Mouse (Mus musculus) limb, embryonic 14.5 days (tissue): ENCODE measurements at regions not wholly inside any gene's neighbourhood (a gene's known extent, or its start where the extent isn't known, plus 50 kb on each side); places are given as distances from the start of the nearest gene placed in this dataset.

Experiments used
- ATAC-seq: fragments of 200-750 bp; cut with Nextera tagmentation; 2 replicates; pipeline ENCODE4 v1.8.0; 2017; ENCODE audit warnings: low read depth, moderate number of reproducible peaks, moderate TSS enrichment; ENCODE audit not compliant: low FRiP score
- DNase-seq: peaks from one replicate; pipeline ENCODE4 v3.0.0-alpha.2; 2015; ENCODE audit warnings: low spot score
- H3K27ac ChIP-seq: fragments of 300-500 bp; sonication (generic); replicated peaks from 2 replicates; pipeline ENCODE4 v1.5.1; 2014; ENCODE audit warnings: low read depth, mild to moderate bottlenecking, low read length, moderate library complexity, mixed read lengths
- H3K27me3 ChIP-seq: fragments of 300-500 bp; sonication (generic); 2 replicates; pipeline ENCODE4 v1.6.1; 2014; ENCODE audit warnings: low read length, mixed read lengths; ENCODE audit not compliant: control insufficient read depth, insufficient read depth
- H3K36me3 ChIP-seq: fragments of 300-500 bp; sonication (generic); 2 replicates; pipeline ENCODE4 v1.6.1; 2014; ENCODE audit warnings: mild to moderate bottlenecking, low read length, moderate library complexity, mixed read lengths; ENCODE audit not compliant: control insufficient read depth, insufficient read depth
- H3K4me1 ChIP-seq: fragments of 300-500 bp; sonication (generic); 2 replicates; pipeline ENCODE4 v1.6.1; 2014; ENCODE audit warnings: antibody characterized with exemption, low read length, mixed read lengths; ENCODE audit not compliant: control insufficient read depth, insufficient read depth
- H3K4me2 ChIP-seq: fragments of 300-500 bp; sonication (generic); replicated peaks from 2 replicates; pipeline ENCODE4 v1.6.1; 2014; ENCODE audit warnings: low read depth, mild to moderate bottlenecking, low read length, moderate library complexity; ENCODE audit not compliant: severe bottlenecking
- H3K4me3 ChIP-seq: fragments of 300-500 bp; sonication (generic); replicated peaks from 2 replicates; pipeline ENCODE4 v1.5.1; 2014; ENCODE audit warnings: low read length
- H3K9ac ChIP-seq: fragments of 300-500 bp; sonication (generic); 2 replicates; pipeline ENCODE4 v1.6.1; 2014; ENCODE audit warnings: mild to moderate bottlenecking, low read depth, low read length, moderate library complexity; ENCODE audit not compliant: severe bottlenecking
- H3K9me3 ChIP-seq: fragments of 300-500 bp; sonication (generic); 2 replicates; pipeline ENCODE4 v1.6.1; 2016; ENCODE audit warnings: low read length; ENCODE audit not compliant: control insufficient read depth
- POLR2A ChIP-seq: fragments of 200-500 bp; IDR thresholded peaks from 2 replicates; pipeline ENCODE4 v1.8.0; 2012; ENCODE audit warnings: inconsistent platforms, mild to moderate bottlenecking, moderate library complexity, borderline replicate concordance; ENCODE audit not compliant: insufficient read depth, insufficient read length; ENCODE audit errors: extremely low read depth
- WGBS: fragments of 180-500 bp; shearing (Covaris S2); extraction: QIAGEN DNeasy Blood & Tissue Kit; methylation state at CpG from one replicate; pipeline ENCODE4 v1.1.7; 2014; 5-methylcytosine and 5-hydroxymethylcytosine counted together

- no peak for TF ChIP-seq POLR2A
- Histone ChIP-seq H3K4me3 (no peak overlapping the region), H3K27me3 (no peaks in the 10 kb centered on the region), H3K27ac (no peak overlapping the region), H3K4me1 (no peaks in the 10 kb centered on the region), H3K36me3 (no peaks in the 10 kb centered on the region), H3K9ac (no peak overlapping the region), H3K4me2 (no peak overlapping the region), H3K9me3 (no peaks in the 10 kb centered on the region)
- DNase-seq: no peak
- no peak for ATAC-seq
- 6% methylated on average over 7 of the region's 7 CpGs for WGBS
Measured at GRCm38 (mm10) chr5:74905504-74906061, 139.0 kb downstream of the Chic2 start.

DNA sequence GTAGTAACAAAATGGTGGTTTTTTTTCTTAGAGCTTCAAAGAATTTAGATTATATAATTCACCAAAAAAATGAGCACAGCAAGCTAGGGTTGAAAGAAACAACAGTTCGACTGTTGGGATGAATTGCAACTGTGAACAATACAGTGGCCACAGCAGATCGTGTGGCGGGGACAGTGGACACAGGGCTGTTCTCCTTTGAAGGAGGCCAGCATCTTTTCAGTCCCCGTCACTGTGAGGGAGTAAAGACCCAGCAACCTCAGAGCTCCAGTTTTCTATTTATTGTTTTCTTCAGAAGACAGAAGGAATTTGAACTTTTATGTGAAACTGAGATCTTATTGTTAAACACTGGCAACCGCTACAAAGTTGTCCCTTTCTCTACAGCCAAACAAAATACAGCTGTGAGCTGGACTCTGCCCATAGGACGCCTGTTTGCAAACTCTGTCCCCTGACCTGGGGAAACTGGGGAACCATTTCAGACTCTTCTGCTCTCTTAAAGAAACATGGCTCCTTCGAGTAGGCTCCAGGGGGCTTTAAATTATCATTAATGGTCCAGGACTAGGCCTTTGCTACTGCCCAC is 139.6 kb downstream of the Chic2 start:
- no peaks in the 10 kb centered on the region for H3K36me3 ChIP-seq
- no peaks in the 10 kb centered on the region for H3K27me3 ChIP-seq
- no peak for ATAC-seq
- H3K4me2 ChIP-seq: no peak overlapping the region
- WGBS: 45% methylated on average over 7 of the region's 7 CpGs
- H3K4me1 ChIP-seq: no peaks in the 10 kb centered on the region
- no peak for DNase-seq
- TF ChIP-seq POLR2A: no peak
- no peaks in the 10 kb centered on the region for H3K9me3 ChIP-seq
- H3K4me3 ChIP-seq: no peak overlapping the region
- H3K9ac ChIP-seq: no peak overlapping the region
- H3K27ac ChIP-seq: no peak overlapping the region

DNA sequence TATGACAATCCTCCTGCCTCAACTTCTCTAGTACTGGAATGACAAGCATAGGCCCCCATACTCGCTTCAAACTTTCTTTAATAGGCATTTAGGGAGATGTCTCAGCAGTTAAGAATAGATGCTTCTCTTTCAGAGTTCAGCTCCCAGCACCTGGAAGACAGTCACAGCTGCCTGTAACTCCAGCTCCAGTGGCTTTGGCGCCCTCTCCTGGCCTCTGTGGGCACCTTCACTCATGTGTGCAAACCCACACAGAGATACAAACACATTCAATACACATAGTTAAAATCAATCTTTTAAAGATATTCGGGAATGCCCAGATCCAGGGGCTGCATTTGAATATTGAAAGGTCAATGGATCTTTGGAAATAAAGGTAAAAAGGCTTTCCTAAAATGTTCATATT is 140.2 kb downstream of the Chic2 start:
- no peaks in the 10 kb centered on the region for H3K4me1 ChIP-seq
- no peak for TF ChIP-seq POLR2A
- DNase-seq (no peak), ATAC-seq (no peak)
- no peaks in the 10 kb centered on the region for H3K27me3 ChIP-seq
- no peak overlapping the region for H3K9ac ChIP-seq
- H3K4me3 ChIP-seq: no peak overlapping the region
- 79% methylated on average over 3 of the region's 3 CpGs for whole genome bisulfite sequencing
- no peaks in the 10 kb centered on the region for H3K9me3 ChIP-seq
- no peaks in the 10 kb centered on the region for H3K36me3 ChIP-seq
- no peak overlapping the region for H3K27ac ChIP-seq
- no peak overlapping the region for H3K4me2 ChIP-seq

- WGBS: 83% methylated on average over 6 of the region's 6 CpGs
- H3K4me3 ChIP-seq: no peak overlapping the region
- TF ChIP-seq POLR2A: no peak
- H3K27ac ChIP-seq: no peak overlapping the region
- no peak overlapping the region for H3K4me2 ChIP-seq
- H3K27me3 ChIP-seq: no peaks in the 10 kb centered on the region
- no peaks in the 10 kb centered on the region for H3K4me1 ChIP-seq
- H3K9me3 ChIP-seq: no peaks in the 10 kb centered on the region
- ATAC-seq: no peak
- no peaks in the 10 kb centered on the region for H3K36me3 ChIP-seq
- no peak for DNase-seq
- H3K9ac ChIP-seq: no peak overlapping the region
Measured at GRCm38 (mm10) chr5:74903711-74904110, 140.9 kb downstream of the Chic2 start.

GRCm38 (mm10) chr5:74897133-74897532 is 147.4 kb downstream of the Chic2 start:
- DNase-seq (peak; percentile 61), ATAC-seq (no peak)
- no peak for TF ChIP-seq POLR2A
- no peak overlapping the region for H3K4me2 ChIP-seq
- H3K27ac ChIP-seq: no peak overlapping the region
- no peaks in the 10 kb centered on the region for H3K9me3 ChIP-seq
- 0 out of 2 replicates have a peak, but pooled peaks cover 10% of the 10 kb centered on the region for H3K4me1 ChIP-seq
- H3K36me3 ChIP-seq: no peaks in the 10 kb centered on the region
- no peak overlapping the region for H3K9ac ChIP-seq
- WGBS: 78% methylated on average over 8 of the region's 8 CpGs
- no peaks in the 10 kb centered on the region for H3K27me3 ChIP-seq
- H3K4me3 ChIP-seq: no peak overlapping the region
